Mouse (Mus musculus) gastrocnemius, adult 2 months (tissue): ENCODE results near the gene Nt5c3b. TPM values are rescaled to one million over a fixed set of nuclear protein-coding genes. Genes with fewer than 3 reads are reported as not detected.
A peak's percentile ranks its signal among the peaks of the same experiment; 100 is the strongest.

ENCODE experiments used
- DNase-seq: peaks from one replicate; pipeline ENCODE4 v3.0.0; 2022
- H3K27ac ChIP-seq: fragments of 200-600 bp; 2 replicates; pipeline ENCODE4 v1.8.1; 2022; ENCODE audit warnings: mild to moderate bottlenecking
- H3K4me3 ChIP-seq: fragments of 200-600 bp; 2 replicates; pipeline ENCODE4 v1.8.1; 2022; ENCODE audit warnings: mild to moderate bottlenecking, moderate library complexity
- CTCF ChIP-seq: fragments of 200-600 bp; IDR thresholded peaks from 2 replicates; pipeline ENCODE4 v1.8.1; 2022; ENCODE audit warnings: antibody characterized with exemption, mild to moderate bottlenecking, moderate library complexity
- intact Hi-C: fragments of 180-260 bp; cut with DNase I; formaldehyde crosslinking; loops from one replicate; pipeline ENCODE4 v1.15.1; 2025
- total RNA-seq, 2 experiments: library from RNA; stranded (reverse); gene quantifications; 2 replicates each; pipeline ENCODE4 v1.2.3; 2021

Gene Nt5c3b
- total RNA-seq, 2 experiments from 2014 or later = 6.6 to 8.8 TPM

GRCm38 (mm10) chr11:100414914-100415822 is 26.4 kb downstream of the Nt5c3b start, which contains the start of gene Fkbp10:
Fkbp10 (plus strand) TSS chr11:100415697.
- TF ChIP-seq CTCF = no peak
- Histone ChIP-seq H3K4me3 (peak within 1 kb of the TSS; percentile 92), H3K27ac (peak within 1 kb of the TSS; percentile 90)
- intact Hi-C loops = no loop called here
- DNase-seq = peak; percentile 78

GRCm38 (mm10) chr11:100414021-100414913 is 27.3 kb downstream of the Nt5c3b start, which contains the start of gene P3h4:
P3h4 (minus strand) TSS chr11:100414836.
- peak; percentile 91 for DNase-seq
- Histone ChIP-seq H3K27ac (peak within 1 kb of the TSS; percentile 90), H3K4me3 (peak within 1 kb of the TSS; percentile 92)
- intact Hi-C loops = no loop called here
- TF ChIP-seq CTCF = peak; percentile 83

GRCm38 (mm10) chr11:100413541-100413940 is 28.1 kb downstream of the Nt5c3b start:
- H3K4me3 ChIP-seq = peak overlapping the region; percentile 92
- DNase-seq = no peak
- intact Hi-C loops = no loop called here
- TF ChIP-seq CTCF = no peak
- peak overlapping the region; percentile 90 for H3K27ac ChIP-seq

- intact Hi-C loops = no loop called here
- no peak overlapping the region for H3K4me3 ChIP-seq
- no peak overlapping the region for H3K27ac ChIP-seq
- TF ChIP-seq CTCF = no peak
- DNase-seq = no peak
Observed at GRCm38 (mm10) chr11:100411736-100412135, 29.9 kb downstream of the Nt5c3b start.

- TF ChIP-seq CTCF = no peak
- intact Hi-C loops = no loop called here
- no peak for DNase-seq
- Histone ChIP-seq H3K4me3 (no peak overlapping the region), H3K27ac (no peak overlapping the region)
Observed at GRCm38 (mm10) chr11:100409686-100410085, 31.9 kb downstream of the Nt5c3b start.

- Histone ChIP-seq H3K4me3 (no peak overlapping the region), H3K27ac (no peak overlapping the region)
- intact Hi-C loops = loop anchor here (1.0 kb wide), 1 partner anchor 47 kb away; no protein-coding TSS in a partner anchor
- no peak for TF ChIP-seq CTCF
- DNase-seq = no peak
Observed at GRCm38 (mm10) chr11:100408835-100409462, 32.7 kb downstream of the Nt5c3b start.

GRCm38 (mm10) chr11:100408076-100408834 is 33.4 kb downstream of the Nt5c3b start:
- Histone ChIP-seq H3K27ac (peak overlapping the region; percentile 16; the same call in 1 of the 2 replicates), H3K4me3 (no peak overlapping the region)
- peak; percentile 91 for TF ChIP-seq CTCF
- intact Hi-C loops = loop anchor here (1.0 kb wide), 1 partner anchor 46 kb away; no protein-coding TSS in a partner anchor
- DNase-seq = peak; percentile 84

- no peak overlapping the region for H3K27ac ChIP-seq
- TF ChIP-seq CTCF = no peak
- no peak overlapping the region for H3K4me3 ChIP-seq
- no peak for DNase-seq
- intact Hi-C loops = no loop called here
Observed at GRCm38 (mm10) chr11:100406995-100407705, 34.5 kb downstream of the Nt5c3b start.

GRCm38 (mm10) chr11:100406273-100406672 is 35.3 kb downstream of the Nt5c3b start:
- no peak overlapping the region for H3K27ac ChIP-seq
- intact Hi-C loops = no loop called here
- no peak for DNase-seq
- no peak overlapping the region for H3K4me3 ChIP-seq
- no peak for TF ChIP-seq CTCF

- H3K4me3 ChIP-seq = no peak overlapping the region
- H3K27ac ChIP-seq = no peak overlapping the region
- intact Hi-C loops = no loop called here
- no peak for DNase-seq
- no peak for TF ChIP-seq CTCF
Observed at GRCm38 (mm10) chr11:100404456-100405074, 37.0 kb downstream of the Nt5c3b start.
